Mouse (Mus musculus): ENCODE results near the gene Dhrs3.

The Dhrs3 gene

DNA sequence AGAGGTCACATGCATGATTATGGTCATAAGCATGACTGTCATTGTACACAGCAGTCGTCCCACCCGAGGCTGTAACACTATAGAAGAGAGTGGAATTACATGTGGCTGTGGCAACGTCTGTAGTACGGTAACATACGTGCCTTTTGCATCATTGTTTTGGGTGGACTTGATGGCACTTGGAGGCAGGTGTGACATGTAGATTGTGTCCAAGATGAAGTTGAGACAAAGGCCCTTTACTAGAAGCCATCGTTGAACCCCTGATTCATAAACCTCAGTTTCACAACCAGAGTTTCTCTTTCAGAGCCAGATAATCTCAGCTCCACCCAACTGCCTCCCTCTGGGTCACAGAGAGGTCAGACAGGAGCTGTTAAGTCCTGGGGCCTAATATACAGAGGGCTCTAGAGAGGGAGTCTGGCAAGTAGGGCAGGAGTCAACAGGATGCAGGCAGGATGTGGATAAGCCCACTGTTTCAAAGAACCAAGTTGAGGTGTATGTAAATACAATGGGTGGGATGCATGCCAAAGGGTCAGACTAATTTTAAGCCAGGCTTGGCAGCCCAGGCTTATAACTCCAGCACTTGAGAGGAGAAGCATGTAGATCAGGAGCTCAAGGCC is 5.5 kb downstream of the Dhrs3 start:
- peak; percentile 88 to 95 for DNase-seq (ENCODE audit: low spot score in 2 of 2)

DNA sequence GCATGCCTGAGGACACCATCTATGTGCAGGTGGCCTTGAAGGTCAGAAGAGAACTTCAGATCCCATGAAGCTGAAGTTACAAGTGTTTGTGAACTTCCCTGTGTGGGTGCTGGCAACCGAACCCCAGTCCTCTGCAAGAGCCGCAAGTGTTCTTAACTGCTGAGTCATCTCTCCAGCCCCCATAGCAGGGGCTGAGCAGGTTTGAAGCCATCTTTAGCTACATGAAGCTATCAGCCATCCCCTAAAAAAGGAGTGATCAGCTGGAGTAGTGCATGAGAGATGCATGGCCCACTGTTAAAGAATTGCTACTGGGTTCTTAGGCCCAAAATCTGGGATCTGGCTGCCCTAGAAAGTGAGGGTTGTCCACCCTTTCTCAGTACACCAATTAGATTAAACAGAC is 6.1 kb downstream of the Dhrs3 start:
- DNase-seq (ENCODE audit: low spot score in 2 of 2), result no peak

- peak in 1 of 2 experiments; percentile 35 for DNase-seq (ENCODE audit: low spot score in 2 of 2)
Measured at GRCm38 (mm10) chr4:144901561-144902111, 9.0 kb downstream of the Dhrs3 start.

GRCm38 (mm10) chr4:144903088-144903487 is 10.5 kb downstream of the Dhrs3 start:
- DNase-seq (ENCODE audit: low spot score in 2 of 2), result no peak

DNA sequence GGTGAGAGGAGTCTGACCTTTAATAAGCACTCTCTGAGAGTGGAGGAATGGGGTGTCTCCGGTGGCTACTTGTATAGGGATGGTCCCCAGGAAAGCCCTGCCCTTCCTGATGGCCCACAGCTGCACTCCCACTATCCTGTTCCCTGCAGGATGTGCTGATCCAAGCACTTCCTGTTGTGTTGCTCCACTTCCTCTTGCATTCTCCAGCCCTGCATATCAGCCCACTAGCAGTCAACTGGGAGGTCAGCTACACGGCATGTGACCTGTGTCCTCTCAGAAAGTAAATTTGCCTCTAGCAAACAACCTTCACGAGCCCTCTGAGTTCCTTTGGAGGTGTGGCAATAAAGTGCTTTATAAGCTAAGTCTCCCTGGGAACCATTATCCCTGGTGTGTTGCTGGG is 11.3 kb downstream of the Dhrs3 start:
- peak; percentile 84 to 95 for DNase-seq (ENCODE audit: low spot score in 2 of 2)

DNA sequence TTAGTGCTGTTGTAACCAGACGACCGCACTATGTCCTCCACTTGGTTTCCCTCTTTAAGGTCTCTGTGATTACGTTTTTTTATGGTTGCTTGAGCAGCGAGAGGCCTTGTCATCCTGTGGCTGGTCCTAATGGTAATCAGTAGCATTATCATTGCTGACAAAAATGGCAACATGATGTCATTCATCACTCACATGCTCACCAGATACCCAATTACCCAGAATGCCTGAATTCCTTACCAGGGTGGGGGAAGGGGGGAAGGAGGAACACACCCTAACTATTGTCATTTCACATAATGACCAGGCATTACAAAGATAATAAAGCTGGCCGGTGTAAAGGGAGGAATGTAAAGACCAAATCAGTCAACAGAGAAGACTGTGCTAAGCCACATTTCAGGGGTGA is 12.5 kb downstream of the Dhrs3 start:
- DNase-seq (ENCODE audit: low spot score in 2 of 2), result no peak

GRCm38 (mm10) chr4:144906001-144906889 is 13.6 kb downstream of the Dhrs3 start:
- DNase-seq (ENCODE audit: low spot score in 2 of 2), result peak; percentile 80 to 86

DNA sequence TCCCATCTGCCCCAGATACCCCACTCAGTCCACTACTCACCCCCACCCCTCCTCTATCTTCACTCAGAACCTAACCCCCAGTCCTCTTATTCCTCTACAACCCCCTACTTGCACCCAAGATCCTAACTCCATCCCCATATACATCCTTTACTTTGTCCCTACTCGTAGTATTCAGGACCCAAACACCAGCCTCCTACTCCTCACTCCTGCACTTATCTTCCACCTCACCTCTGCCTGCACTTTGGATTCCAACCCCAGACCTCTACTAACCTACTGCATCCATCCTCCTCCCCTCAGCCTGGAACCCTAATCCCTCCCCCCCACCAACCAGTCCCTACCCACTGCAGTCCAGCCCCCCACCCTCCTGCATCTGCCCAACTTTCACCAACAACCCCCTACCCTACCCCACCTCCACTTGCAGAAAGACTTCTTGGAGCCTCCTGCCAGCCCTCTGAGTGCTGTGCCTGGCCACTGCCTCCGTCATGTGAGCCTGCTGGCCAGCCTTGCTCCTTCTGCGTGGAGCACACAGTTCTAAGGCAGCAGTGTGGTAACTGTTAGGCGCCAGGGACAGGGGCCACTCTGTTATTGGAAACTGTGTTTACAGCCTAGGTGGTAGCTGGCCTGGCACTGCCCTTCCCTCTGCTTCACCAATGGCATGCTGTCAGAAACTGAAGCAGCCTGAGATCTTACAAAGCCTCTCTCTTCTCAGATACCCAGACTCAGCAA is 14.5 kb downstream of the Dhrs3 start:
- no peak for DNase-seq (ENCODE audit: low spot score in 2 of 2)

GRCm38 (mm10) chr4:144908825-144909224 is 16.2 kb downstream of the Dhrs3 start:
- peak; percentile 61 to 70 for DNase-seq (ENCODE audit: low spot score in 2 of 2)

- DNase-seq (ENCODE audit: low spot score in 2 of 2), result no peak
Measured at GRCm38 (mm10) chr4:144910281-144910680, 17.7 kb downstream of the Dhrs3 start.

DNA sequence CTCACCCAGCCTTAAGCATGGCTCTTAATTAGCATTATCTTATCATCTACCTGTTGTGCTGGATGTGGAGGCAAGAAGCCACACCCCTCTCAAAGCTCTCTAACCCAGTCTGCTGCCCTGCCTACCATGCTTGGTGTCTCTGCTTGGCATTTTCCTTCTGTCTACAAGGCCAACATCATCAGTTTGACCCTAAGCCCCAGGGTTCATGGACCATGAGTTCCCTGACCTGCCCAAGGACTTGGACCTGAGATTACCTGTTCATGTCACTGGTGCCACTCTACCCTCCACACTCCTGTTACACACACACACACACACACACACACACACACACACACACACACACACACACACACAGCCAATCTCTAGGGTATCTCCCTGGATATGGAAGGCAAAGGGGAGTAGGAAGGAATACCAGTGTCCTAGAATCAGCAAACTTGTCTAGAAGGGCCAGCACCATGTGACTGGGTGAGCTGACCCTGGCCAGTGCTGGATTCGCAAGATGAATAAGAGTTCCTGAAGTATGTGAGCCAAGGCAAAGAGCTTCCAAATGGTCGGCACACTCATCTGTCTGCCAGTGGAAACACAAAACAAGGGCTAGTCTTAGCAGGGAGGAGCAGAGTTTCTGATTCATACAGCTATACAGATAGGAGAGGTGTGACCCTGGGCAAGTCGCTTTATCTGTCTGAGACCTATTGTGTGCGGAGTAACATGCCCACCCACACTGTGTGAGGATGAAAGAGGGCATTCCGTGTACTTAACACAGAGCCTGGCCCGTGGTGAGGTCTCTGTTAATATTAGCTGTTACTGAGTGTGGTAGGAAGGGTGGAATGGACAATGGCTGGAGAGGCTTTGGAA is 20.9 kb downstream of the Dhrs3 start:
- peak in 1 of 2 experiments; percentile 35 for DNase-seq (ENCODE audit: low spot score in 2 of 2)

DNA sequence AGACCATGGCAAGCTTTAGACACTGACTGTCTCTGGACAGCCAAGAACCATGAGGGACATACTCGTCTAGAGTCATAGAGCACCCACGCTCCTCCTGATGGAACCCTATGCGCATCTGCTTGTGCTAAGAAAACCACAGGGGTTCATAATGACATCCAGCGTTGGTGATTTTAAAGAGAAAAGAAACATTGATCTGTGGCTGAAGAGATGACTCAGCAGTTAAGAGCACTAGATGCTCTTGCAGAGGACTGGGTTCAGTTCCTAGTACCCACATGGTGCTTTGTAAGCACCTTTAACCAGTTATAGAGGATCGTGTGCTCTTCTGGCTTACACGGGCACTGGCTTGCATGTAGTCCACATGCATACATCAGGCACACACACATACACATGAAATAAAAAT is 23.9 kb downstream of the Dhrs3 start:
- no peak for DNase-seq (ENCODE audit: low spot score in 2 of 2)

DNA sequence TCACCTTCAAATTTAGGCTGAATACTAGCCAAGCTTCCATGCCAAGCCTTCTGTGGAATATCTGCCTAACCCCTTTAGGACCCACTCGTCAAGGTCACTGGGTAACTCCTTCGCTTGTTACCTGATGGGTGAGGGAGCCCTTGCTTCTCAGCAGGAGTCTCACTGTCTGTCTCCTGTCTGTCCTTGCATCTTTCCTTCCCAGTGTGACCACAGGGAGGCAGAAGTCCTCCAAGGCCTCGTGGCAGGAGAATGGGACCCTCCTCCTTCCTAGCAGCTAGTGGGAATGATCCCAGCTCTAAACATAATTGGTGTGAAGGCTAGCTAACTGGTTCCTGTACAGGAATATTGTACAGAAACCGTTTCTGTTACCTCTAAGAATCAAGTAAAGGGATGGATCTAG is 24.5 kb downstream of the Dhrs3 start:
- DNase-seq (ENCODE audit: low spot score in 2 of 2), result no peak

DNA sequence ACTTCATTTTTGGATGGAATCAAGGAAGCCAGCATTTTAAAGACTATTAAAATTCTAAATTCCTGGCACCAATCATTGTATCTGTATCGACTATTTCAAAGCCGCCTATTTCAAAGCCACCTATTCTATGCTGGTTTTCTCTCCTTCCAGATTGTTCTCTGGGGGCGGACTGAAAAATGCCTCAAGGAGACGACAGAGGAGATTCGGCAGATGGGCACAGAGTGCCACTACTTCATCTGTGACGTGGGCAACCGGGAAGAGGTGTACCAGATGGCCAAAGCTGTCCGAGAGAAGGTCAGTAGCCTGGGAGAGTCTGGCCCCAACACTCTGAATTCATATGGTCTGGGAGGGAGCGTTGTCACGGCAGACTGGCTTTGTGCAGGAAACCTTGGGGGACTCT is 25.9 kb downstream of the Dhrs3 start:
- DNase-seq (ENCODE audit: low spot score in 2 of 2), result no peak

- no peak for DNase-seq (ENCODE audit: low spot score in 2 of 2)
Measured at GRCm38 (mm10) chr4:144928693-144929436, 36.2 kb downstream of the Dhrs3 start.

GRCm38 (mm10) chr4:144929811-144930221 is 37.2 kb downstream of the Dhrs3 start:
- peak; percentile 76 to 86 for DNase-seq (ENCODE audit: low spot score in 2 of 2)

- peak; percentile 92 to 94 for DNase-seq (ENCODE audit: low spot score in 2 of 2)
Measured at GRCm38 (mm10) chr4:144930366-144930765, 37.7 kb downstream of the Dhrs3 start.

GRCm38 (mm10) chr4:144931167-144931566 is 38.5 kb downstream of the Dhrs3 start:
- DNase-seq (ENCODE audit: low spot score in 2 of 2), result no peak

DNA sequence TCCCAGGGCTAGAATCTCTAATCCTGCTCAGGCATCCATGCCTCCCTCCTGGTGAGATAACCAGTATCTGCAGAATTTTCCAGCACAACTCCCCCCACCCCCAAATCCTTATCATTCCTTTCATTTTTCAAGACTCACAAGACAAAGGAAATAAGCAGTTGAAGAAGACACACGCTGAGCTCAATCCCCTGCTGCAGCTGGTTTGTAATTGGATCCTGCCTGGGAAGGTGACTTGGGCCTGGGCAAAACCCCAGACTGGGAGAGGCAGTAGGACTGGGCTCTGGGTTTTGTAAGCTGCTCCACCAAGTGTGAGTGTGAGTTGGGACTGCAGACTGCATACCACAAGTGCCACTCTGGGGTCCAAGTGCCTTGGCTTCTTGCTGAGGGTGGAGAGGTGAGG is 41.9 kb downstream of the Dhrs3 start:
- no peak for DNase-seq (ENCODE audit: low spot score in 2 of 2)

GRCm38 (mm10) chr4:144936563-144937154 is 44.0 kb downstream of the Dhrs3 start:
- DNase-seq (ENCODE audit: low spot score in 2 of 2), result no peak
